7 mouse cellular contexts compared by ENCODE assay signal in the genomic region with DNA sequence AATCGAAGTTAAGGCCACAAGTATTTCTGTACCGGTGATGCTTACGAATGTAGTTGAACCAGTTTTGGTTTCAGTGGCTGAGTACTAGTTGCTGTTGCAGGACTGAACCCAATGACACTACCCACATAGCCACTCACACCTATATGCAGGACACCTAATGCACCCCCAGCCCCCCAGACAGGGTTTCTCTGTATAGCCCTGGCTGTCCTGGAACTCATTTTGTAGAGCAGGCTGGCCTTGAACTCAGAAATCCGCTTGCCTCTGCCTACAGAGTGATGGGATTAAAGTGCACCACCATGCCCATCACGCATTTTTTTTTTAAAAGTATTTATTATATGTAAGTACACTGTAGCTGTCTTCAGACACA. TPM values are rescaled to one million over a fixed set of nuclear protein-coding genes. Genes with fewer than 3 reads are reported as not detected.
DNase-seq lines count a peak whose midpoint lies in the region; ATAC-seq and TF ChIP-seq lines count a peak whose summit lies in the region.

No protein-coding gene starts in this region.

- peak overlapping the region; percentile 99; the same call in 1 of the 2 replicates for H3K27ac ChIP-seq in layer of hippocampus, adult 2 months
- H3K27ac ChIP-seq in embryonic facial prominence, embryonic 11.5 days (replicated peaks; ENCODE audit: low read depth, low read length) = peak overlapping the region; percentile 28; the same call in 1 of the 2 replicates
- H3K27ac ChIP-seq in hindbrain, postnatal 0 days = peak overlapping the region; percentile 94; the same call in 1 of the 2 replicates
- H3K27ac ChIP-seq in neural tube, embryonic 13.5 days (replicated peaks) = no peak overlapping the region

- H3K4me2 ChIP-seq in embryonic facial prominence, embryonic 11.5 days (ENCODE audit: low read depth, low read length) = peak overlapping the region; percentile 19
- H3K4me2 ChIP-seq in hindbrain, postnatal 0 days (ENCODE audit: low read depth, low read length) = no peak overlapping the region
- H3K4me2 ChIP-seq in neural tube, embryonic 13.5 days = peak overlapping the region; percentile 86; the same call in 1 of the 2 replicates

- H3K4me3 ChIP-seq in layer of hippocampus, adult 2 months = no peak overlapping the region; the same call in 1 of the 2 replicates
- H3K4me3 ChIP-seq in embryonic facial prominence, embryonic 11.5 days (ENCODE audit: low read depth, low read length) = no peak overlapping the region
- no peak overlapping the region for H3K4me3 ChIP-seq in hindbrain, postnatal 0 days (ENCODE audit: low read length)
- peak overlapping the region; percentile 74; the same call in 1 of the 2 replicates for H3K4me3 ChIP-seq in neural tube, embryonic 13.5 days

- no peak overlapping the region; the same call in 1 of the 2 replicates for H3K9ac ChIP-seq in embryonic facial prominence, embryonic 11.5 days (replicated peaks; ENCODE audit: low read length)
- H3K9ac ChIP-seq in hindbrain, postnatal 0 days (replicated peaks; ENCODE audit: low read length) = no peak overlapping the region
- 0 out of 2 replicates have a peak overlapping the region, but pooled peaks have one; percentile 96 for H3K9ac ChIP-seq in neural tube, embryonic 13.5 days

- H3K9me3 ChIP-seq in embryonic facial prominence, embryonic 11.5 days (replicated peaks; ENCODE audit: control insufficient read depth, low read length) = no peaks in the 10 kb centered on the region
- H3K9me3 ChIP-seq in hindbrain, postnatal 0 days (ENCODE audit: low read length) = no peaks in the 10 kb centered on the region
- no peaks in the 10 kb centered on the region for H3K9me3 ChIP-seq in neural tube, embryonic 13.5 days

- WGBS in embryonic facial prominence, embryonic 11.5 days = 49% methylated on average over 5 of the region's 5 CpGs
- WGBS in hindbrain, postnatal 0 days = 70% methylated on average over 5 of the region's 5 CpGs
- WGBS in neural tube, embryonic 13.5 days = 63% methylated on average over 5 of the region's 5 CpGs

- no peak for TF ChIP-seq CTCF in layer of hippocampus, adult 2 months (conservative IDR thresholded peaks at IDR 0.05)
- TF ChIP-seq CTCF in hindbrain, postnatal 0 days (IDR thresholded peaks at IDR 0.05; ENCODE audit: low read depth) = no peak

- no peak for DNase-seq in layer of hippocampus, adult 2 months (ENCODE audit: low spot score in 2 of 2)
- no peak for DNase-seq in layer of hippocampus, adult 9-10 months (ENCODE audit: low spot score)
- DNase-seq in embryonic facial prominence, embryonic 11.5 days (ENCODE audit: low spot score) = no peak
- no peak for DNase-seq in hindbrain, postnatal 0 days (ENCODE audit: low spot score)
- DNase-seq in gastrocnemius, adult 8-10 months (ENCODE audit: low spot score in 2 of 2) = no peak
- DNase-seq in urinary bladder, adult 18-20 months (ENCODE audit: low spot score in 2 of 2) = no peak

- no peak for ATAC-seq in embryonic facial prominence, embryonic 11.5 days (replicated peaks; ENCODE audit: insufficient number of reproducible peaks, low FRiP score, low TSS enrichment, low read depth)
- no peak for ATAC-seq in hindbrain, postnatal 0 days
- no peak for ATAC-seq in neural tube, embryonic 13.5 days (ENCODE audit: low read depth)

- H3K36me3 ChIP-seq in embryonic facial prominence, embryonic 11.5 days (replicated peaks; ENCODE audit: control insufficient read depth, insufficient read depth, low read depth, low read length) = peaks cover 6% of the 10 kb centered on the region
- peaks cover 15% of the 10 kb centered on the region; the same call in 1 of the 2 replicates for H3K36me3 ChIP-seq in hindbrain, postnatal 0 days (ENCODE audit: insufficient read depth, low read length)
- H3K36me3 ChIP-seq in neural tube, embryonic 13.5 days = peaks cover 20% of the 10 kb centered on the region

- peaks cover 21% of the 10 kb centered on the region for H3K4me1 ChIP-seq in embryonic facial prominence, embryonic 11.5 days (ENCODE audit: control insufficient read depth, insufficient read depth, low read length)
- H3K4me1 ChIP-seq in hindbrain, postnatal 0 days (ENCODE audit: insufficient read depth, low read length) = peaks cover 14% of the 10 kb centered on the region; the same call in 1 of the 2 replicates
- peaks cover 72% of the 10 kb centered on the region for H3K4me1 ChIP-seq in neural tube, embryonic 13.5 days (replicated peaks)

- H3K27me3 ChIP-seq in embryonic facial prominence, embryonic 11.5 days (ENCODE audit: control insufficient read depth, insufficient read depth, low read length) = peaks cover 10% of the 10 kb centered on the region
- H3K27me3 ChIP-seq in hindbrain, postnatal 0 days (ENCODE audit: insufficient read depth, low read length) = 0 out of 2 replicates have a peak, but pooled peaks cover 3% of the 10 kb centered on the region
- peaks cover 22% of the 10 kb centered on the region for H3K27me3 ChIP-seq in neural tube, embryonic 13.5 days

RNA-seq across cellular contexts. Expression of gene Rex1bd, which starts 0.5 kb away (rescaled TPM):
- total RNA-seq in layer of hippocampus, adult 2 months (2021) = 10 to 100 TPM; 93.9 to 98.1 TPM
- 126 and 140 TPM in 2 replicates for polyA plus RNA-seq in embryonic facial prominence, embryonic 11.5 days (2014; fragmentation: Nextera tagmentation; extraction: Ambion mirVana)
- 140 TPM in 2 replicates for total RNA-seq in hindbrain, postnatal 0 days (2014; rRNA removed)
- polyA plus RNA-seq in hindbrain, postnatal 0 days (2015; fragmentation: Nextera tagmentation; extraction: Ambion mirVana) = 188 and 190 TPM in 2 replicates
- 143 and 153 TPM in 2 replicates for polyA plus RNA-seq in neural tube, embryonic 13.5 days (2015; fragmentation: Nextera tagmentation; extraction: Ambion mirVana)
- total RNA-seq in gastrocnemius, adult 8-10 months (2022) = 100 to 1,000 TPM; 175 to 196 (median 181) TPM

RNA-seq across cellular contexts. Expression of gene Uba52, which starts 3.6 kb away (rescaled TPM):
- 1,000 to 10,000 TPM in 1 of 2 experiments, 100 to 1,000 TPM in 1; 970 to 1,000 TPM for total RNA-seq in layer of hippocampus, adult 2 months (2021)
- 783 and 884 TPM in 2 replicates for polyA plus RNA-seq in embryonic facial prominence, embryonic 11.5 days (2014; fragmentation: Nextera tagmentation; extraction: Ambion mirVana)
- total RNA-seq in hindbrain, postnatal 0 days (2014; rRNA removed) = 510 and 535 TPM in 2 replicates
- polyA plus RNA-seq in hindbrain, postnatal 0 days (2015; fragmentation: Nextera tagmentation; extraction: Ambion mirVana) = 717 and 784 TPM in 2 replicates
- 787 and 800 TPM in 2 replicates for polyA plus RNA-seq in neural tube, embryonic 13.5 days (2015; fragmentation: Nextera tagmentation; extraction: Ambion mirVana)
- total RNA-seq in gastrocnemius, adult 8-10 months (2022) = 100 to 1,000 TPM; 794 to 918 (median 839) TPM

RNA-seq across cellular contexts. Expression of gene Crlf1, which starts 14.1 kb away (rescaled TPM):
- 10 to 100 TPM; 44.5 to 47.1 TPM for total RNA-seq in layer of hippocampus, adult 2 months (2021)
- 63.8 and 64.7 TPM in 2 replicates for polyA plus RNA-seq in embryonic facial prominence, embryonic 11.5 days (2014; fragmentation: Nextera tagmentation; extraction: Ambion mirVana)
- 6.5 and 26.7 TPM in 2 replicates for total RNA-seq in hindbrain, postnatal 0 days (2014; rRNA removed)
- polyA plus RNA-seq in hindbrain, postnatal 0 days (2015; fragmentation: Nextera tagmentation; extraction: Ambion mirVana) = 16.3 and 17.3 TPM in 2 replicates
- 3.6 and 4.6 TPM in 2 replicates for polyA plus RNA-seq in neural tube, embryonic 13.5 days (2015; fragmentation: Nextera tagmentation; extraction: Ambion mirVana)
- total RNA-seq in gastrocnemius, adult 8-10 months (2022) = 1 to 10 TPM; 1.1 to 2.5 (median 2.3) TPM

RNA-seq across cellular contexts. Expression of gene Tmem59l, which starts 19.9 kb away (rescaled TPM):
- total RNA-seq in layer of hippocampus, adult 2 months (2021) = 100 to 1,000 TPM; 321 to 339 TPM
- 25.4 and 25.7 TPM in 2 replicates for polyA plus RNA-seq in embryonic facial prominence, embryonic 11.5 days (2014; fragmentation: Nextera tagmentation; extraction: Ambion mirVana)
- 196 and 198 TPM in 2 replicates for total RNA-seq in hindbrain, postnatal 0 days (2014; rRNA removed)
- polyA plus RNA-seq in hindbrain, postnatal 0 days (2015; fragmentation: Nextera tagmentation; extraction: Ambion mirVana) = 191 and 205 TPM in 2 replicates
- polyA plus RNA-seq in neural tube, embryonic 13.5 days (2015; fragmentation: Nextera tagmentation; extraction: Ambion mirVana) = 78.4 and 89.7 TPM in 2 replicates
- not detected for total RNA-seq in gastrocnemius, adult 8-10 months (2022)

RNA-seq across cellular contexts. Expression of gene Fkbp8, which starts 20.5 kb away (rescaled TPM):
- total RNA-seq in layer of hippocampus, adult 2 months (2021) = 100 to 1,000 TPM; 447 to 453 TPM
- polyA plus RNA-seq in embryonic facial prominence, embryonic 11.5 days (2014; fragmentation: Nextera tagmentation; extraction: Ambion mirVana) = 175 and 196 TPM in 2 replicates
- 532 and 593 TPM in 2 replicates for total RNA-seq in hindbrain, postnatal 0 days (2014; rRNA removed)
- polyA plus RNA-seq in hindbrain, postnatal 0 days (2015; fragmentation: Nextera tagmentation; extraction: Ambion mirVana) = 343 and 360 TPM in 2 replicates
- 347 and 358 TPM in 2 replicates for polyA plus RNA-seq in neural tube, embryonic 13.5 days (2015; fragmentation: Nextera tagmentation; extraction: Ambion mirVana)
- total RNA-seq in gastrocnemius, adult 8-10 months (2022) = 100 to 1,000 TPM; 113 to 123 (median 120) TPM
